Mouse (Mus musculus) limb, embryonic 14.5 days (tissue): ENCODE data around the gene Atp8b5. TPM values are rescaled to one million over a fixed set of nuclear protein-coding genes. Genes with fewer than 3 reads are reported as not detected.

Experiments used
- ATAC-seq: fragments of 200-750 bp; cut with Nextera tagmentation; 2 replicates; pipeline ENCODE4 v1.8.0; 2017; ENCODE audit warnings: low read depth, moderate number of reproducible peaks, moderate TSS enrichment; ENCODE audit not compliant: low FRiP score
- DNase-seq: peaks from one replicate; pipeline ENCODE4 v3.0.0-alpha.2; 2015; ENCODE audit warnings: low spot score
- H3K27ac ChIP-seq: fragments of 300-500 bp; sonication (generic); replicated peaks from 2 replicates; pipeline ENCODE4 v1.5.1; 2014; ENCODE audit warnings: low read depth, mild to moderate bottlenecking, low read length, moderate library complexity, mixed read lengths
- H3K27me3 ChIP-seq: fragments of 300-500 bp; sonication (generic); 2 replicates; pipeline ENCODE4 v1.6.1; 2014; ENCODE audit warnings: low read length, mixed read lengths; ENCODE audit not compliant: control insufficient read depth, insufficient read depth
- H3K36me3 ChIP-seq: fragments of 300-500 bp; sonication (generic); 2 replicates; pipeline ENCODE4 v1.6.1; 2014; ENCODE audit warnings: mild to moderate bottlenecking, low read length, moderate library complexity, mixed read lengths; ENCODE audit not compliant: control insufficient read depth, insufficient read depth
- H3K4me1 ChIP-seq: fragments of 300-500 bp; sonication (generic); 2 replicates; pipeline ENCODE4 v1.6.1; 2014; ENCODE audit warnings: antibody characterized with exemption, low read length, mixed read lengths; ENCODE audit not compliant: control insufficient read depth, insufficient read depth
- H3K4me2 ChIP-seq: fragments of 300-500 bp; sonication (generic); replicated peaks from 2 replicates; pipeline ENCODE4 v1.6.1; 2014; ENCODE audit warnings: low read depth, mild to moderate bottlenecking, low read length, moderate library complexity; ENCODE audit not compliant: severe bottlenecking
- H3K4me3 ChIP-seq: fragments of 300-500 bp; sonication (generic); replicated peaks from 2 replicates; pipeline ENCODE4 v1.5.1; 2014; ENCODE audit warnings: low read length
- H3K9ac ChIP-seq: fragments of 300-500 bp; sonication (generic); 2 replicates; pipeline ENCODE4 v1.6.1; 2014; ENCODE audit warnings: mild to moderate bottlenecking, low read depth, low read length, moderate library complexity; ENCODE audit not compliant: severe bottlenecking
- H3K9me3 ChIP-seq: fragments of 300-500 bp; sonication (generic); 2 replicates; pipeline ENCODE4 v1.6.1; 2016; ENCODE audit warnings: low read length; ENCODE audit not compliant: control insufficient read depth
- POLR2A ChIP-seq: fragments of 200-500 bp; IDR thresholded peaks from 2 replicates; pipeline ENCODE4 v1.8.0; 2012; ENCODE audit warnings: inconsistent platforms, mild to moderate bottlenecking, moderate library complexity, borderline replicate concordance; ENCODE audit not compliant: insufficient read depth, insufficient read length; ENCODE audit errors: extremely low read depth
- WGBS: fragments of 180-500 bp; shearing (Covaris S2); extraction: QIAGEN DNeasy Blood & Tissue Kit; methylation state at CpG from one replicate; pipeline ENCODE4 v1.1.7; 2014; 5-methylcytosine and 5-hydroxymethylcytosine counted together
- polyA plus RNA-seq, 2 experiments: library from polyadenylated mRNA; depleted of rRNA in 1 of 2; stranded (reverse) in 1 of 2; unstranded in 1 of 2; fragments of >200 nt; fragmentation: Nextera tagmentation in 1 of 2; extraction: Ambion mirVana in 1 of 2; gene quantifications; 2 replicates each; pipeline versions ENCODE4 v1.2.1 to v1.2.3; 2012 to 2014

Gene Atp8b5
- polyA plus RNA-seq, 2 experiments = 0.52 to 1.3 TPM

DNA sequence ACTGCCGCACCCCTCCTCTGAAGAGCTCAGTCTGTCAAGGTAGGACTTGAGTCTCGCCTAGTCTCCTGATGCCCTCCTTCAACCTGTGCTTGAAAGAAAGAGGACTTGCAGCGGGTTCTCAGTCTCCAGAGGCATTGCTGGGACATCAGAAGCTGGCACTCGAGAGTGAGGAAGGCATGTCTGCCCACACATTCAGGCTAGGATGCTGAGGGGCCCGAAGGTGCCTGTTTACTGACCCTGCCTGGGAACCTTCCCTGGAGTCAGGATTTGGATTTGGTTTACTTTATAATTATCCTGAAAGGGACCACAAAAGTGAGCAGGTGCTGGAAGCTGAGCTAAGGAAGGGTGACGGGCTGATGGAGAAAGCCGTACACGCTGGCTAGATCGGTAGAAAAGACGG, 134.5 kb downstream of the Atp8b5 start:
- H3K9me3 ChIP-seq = no peaks in the 10 kb centered on the region
- no peak overlapping the region for H3K9ac ChIP-seq
- no peak overlapping the region for H3K27ac ChIP-seq
- H3K4me2 ChIP-seq = no peak overlapping the region
- peaks cover 2% of the 10 kb centered on the region; the same call in 1 of the 2 replicates for H3K36me3 ChIP-seq
- ATAC-seq = no peak
- H3K4me3 ChIP-seq = no peak overlapping the region
- 79% methylated on average over 10 of the region's 10 CpGs for WGBS
- H3K27me3 ChIP-seq = no peaks in the 10 kb centered on the region
- TF ChIP-seq POLR2A = no peak
- DNase-seq = no peak
- H3K4me1 ChIP-seq = peaks cover 52% of the 10 kb centered on the region

DNA sequence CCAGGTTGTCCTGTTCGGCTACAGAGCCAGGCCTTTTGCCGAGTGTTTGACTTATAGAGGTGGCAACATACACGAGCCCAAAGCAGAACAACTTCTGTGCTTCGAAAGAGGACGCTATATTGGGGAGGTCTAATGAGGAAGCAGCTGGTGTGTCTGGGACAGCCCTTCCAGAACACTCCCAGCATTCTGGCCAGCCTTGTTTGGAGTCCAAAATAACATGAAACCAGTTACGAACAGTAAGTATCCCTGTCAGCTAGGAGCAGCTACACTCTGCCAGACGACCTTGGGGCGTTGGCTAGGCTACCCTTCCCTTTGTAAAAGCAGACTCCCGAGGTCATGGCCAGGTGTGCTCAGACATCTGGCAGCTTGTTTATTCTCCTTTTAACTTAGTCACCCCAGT, 135.3 kb downstream of the Atp8b5 start:
- DNase-seq = no peak
- 57% methylated on average over 9 of the region's 9 CpGs for WGBS
- no peak overlapping the region for H3K4me2 ChIP-seq
- peaks cover 52% of the 10 kb centered on the region for H3K4me1 ChIP-seq
- no peak for TF ChIP-seq POLR2A
- no peak overlapping the region for H3K9ac ChIP-seq
- peaks cover 2% of the 10 kb centered on the region; the same call in 1 of the 2 replicates for H3K36me3 ChIP-seq
- H3K27ac ChIP-seq = no peak overlapping the region
- no peaks in the 10 kb centered on the region for H3K27me3 ChIP-seq
- no peak overlapping the region for H3K4me3 ChIP-seq
- ATAC-seq = no peak
- H3K9me3 ChIP-seq = no peaks in the 10 kb centered on the region

DNA sequence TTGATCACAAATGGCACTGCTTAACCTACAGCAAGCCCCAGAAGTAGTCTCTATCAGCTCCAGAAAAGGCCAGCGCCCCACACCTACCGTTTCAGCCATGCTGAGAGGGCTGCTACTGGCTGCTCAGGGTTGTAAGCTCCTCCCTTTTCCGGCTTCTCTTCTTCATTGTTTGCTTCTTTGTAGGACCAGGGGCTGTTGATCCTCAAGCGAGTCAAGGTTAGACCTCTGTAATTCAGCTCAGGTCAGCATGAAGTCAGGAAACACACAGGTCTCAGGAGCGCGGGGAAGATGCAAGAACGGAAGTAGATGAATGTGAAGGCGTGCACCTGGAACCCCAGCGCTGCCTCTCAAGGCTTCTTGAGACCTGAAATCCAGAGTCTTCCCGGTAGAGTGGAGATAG, 137.7 kb downstream of the Atp8b5 start:
- no peak overlapping the region for H3K27ac ChIP-seq
- peaks cover 2% of the 10 kb centered on the region; the same call in 1 of the 2 replicates for H3K36me3 ChIP-seq
- no peak for DNase-seq
- H3K4me2 ChIP-seq = no peak overlapping the region
- no peaks in the 10 kb centered on the region for H3K27me3 ChIP-seq
- no peak for ATAC-seq
- WGBS = 88% methylated on average over 10 of the region's 10 CpGs
- no peak overlapping the region for H3K4me3 ChIP-seq
- no peak overlapping the region for H3K9ac ChIP-seq
- no peak for TF ChIP-seq POLR2A
- H3K4me1 ChIP-seq = peaks cover 40% of the 10 kb centered on the region
- H3K9me3 ChIP-seq = no peaks in the 10 kb centered on the region

DNA sequence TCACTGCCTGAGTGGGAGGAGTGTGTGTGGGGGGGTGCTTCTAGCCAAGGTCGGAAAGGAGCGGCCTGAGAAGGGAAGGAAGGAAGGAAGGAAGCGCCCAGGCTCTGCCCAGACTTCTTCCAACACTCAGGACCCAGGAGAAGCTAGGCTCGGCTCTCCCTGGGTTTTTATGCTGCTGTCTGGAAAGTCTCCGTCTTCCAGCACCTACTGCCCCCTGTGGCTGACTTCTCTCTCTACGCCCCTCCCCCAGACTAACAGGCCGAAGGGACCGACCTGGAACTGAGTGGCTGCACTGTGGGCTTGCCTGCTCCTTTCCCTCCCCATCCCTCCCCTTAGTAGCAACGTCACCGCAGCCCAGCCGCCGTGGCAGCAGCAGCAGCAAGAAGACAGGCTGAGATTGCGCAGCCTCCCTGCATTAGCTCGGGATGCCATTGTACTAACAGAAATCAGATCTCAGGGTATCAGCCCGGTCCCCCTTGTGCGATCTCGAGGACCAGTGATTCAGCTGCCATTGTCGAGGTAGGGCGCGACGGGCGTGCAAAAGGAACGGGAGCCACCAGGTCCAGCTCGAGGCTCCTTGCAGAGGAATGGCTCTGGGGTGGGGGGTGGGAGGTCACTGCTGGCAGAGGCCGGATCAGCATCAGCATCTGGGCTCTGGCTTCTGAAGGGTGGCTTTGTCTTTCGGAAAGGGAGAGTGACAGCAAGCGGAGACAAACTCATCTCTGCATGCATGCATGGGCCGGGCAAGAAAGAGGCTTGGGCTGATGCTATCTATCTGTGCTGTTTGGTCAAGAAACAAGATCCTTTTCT, 139.4 kb downstream of the Atp8b5 start:
- peak overlapping the region; percentile 66 for H3K27ac ChIP-seq
- DNase-seq (peak; percentile 93), ATAC-seq (peak; percentile 93)

DNA sequence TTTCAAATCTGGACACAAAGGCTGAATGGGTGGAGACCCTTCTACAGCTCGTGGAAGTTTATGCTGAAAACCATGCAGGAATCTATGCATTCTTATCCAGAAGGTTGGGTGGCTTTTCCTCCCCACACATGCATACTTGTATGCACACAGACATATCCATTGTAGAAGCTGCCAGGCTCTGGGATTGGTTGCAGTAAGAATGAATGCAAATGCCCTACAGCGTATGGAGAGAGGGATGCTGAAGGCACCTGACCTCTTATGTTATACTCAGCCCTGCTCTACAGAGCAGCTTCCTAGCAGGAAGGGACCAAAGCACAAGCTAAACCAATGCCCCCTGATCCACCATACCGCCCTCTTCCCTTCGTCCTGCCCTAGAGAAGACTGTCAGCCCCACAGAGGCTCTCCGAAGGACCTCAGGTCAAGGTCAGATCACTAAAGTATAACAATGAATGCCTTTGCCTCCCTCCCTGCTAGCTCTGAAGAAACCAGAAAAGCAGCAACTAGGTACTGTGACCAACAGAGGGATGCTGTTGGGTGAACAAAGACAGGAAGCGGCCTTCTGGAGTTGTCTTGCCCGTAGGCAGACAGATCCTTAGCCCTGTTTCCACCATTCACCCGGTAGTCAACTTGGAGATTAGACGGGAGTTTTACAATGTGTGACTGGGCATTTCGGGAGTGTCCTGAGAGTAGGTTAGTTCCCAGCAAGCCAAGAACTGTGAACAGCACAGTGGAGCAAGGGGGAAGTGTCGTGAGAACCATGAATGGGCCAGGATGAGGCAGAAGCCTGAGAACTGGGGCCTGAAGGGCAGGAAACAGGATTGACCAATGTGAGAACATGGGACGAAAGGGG, 140.3 kb downstream of the Atp8b5 start:
- H3K9ac ChIP-seq = peak overlapping the region; percentile 78
- DNase-seq (no peak), ATAC-seq (no peak)
- peak overlapping the region; percentile 56 for H3K4me3 ChIP-seq
- H3K4me1 ChIP-seq = peaks cover 21% of the 10 kb centered on the region
- peak overlapping the region; percentile 73 for H3K4me2 ChIP-seq
- 78% methylated on average over 12 of the region's 12 CpGs for WGBS
- TF ChIP-seq POLR2A = no peak
- no peaks in the 10 kb centered on the region for H3K9me3 ChIP-seq
- no peaks in the 10 kb centered on the region for H3K27me3 ChIP-seq
- peak overlapping the region; percentile 66 for H3K27ac ChIP-seq
- H3K36me3 ChIP-seq = peaks cover 2% of the 10 kb centered on the region; the same call in 1 of the 2 replicates

More for the DNA sequence above, 139.4 kb downstream of the Atp8b5 start:
- 4% methylated on average over 27 of the region's 28 CpGs for WGBS
- Histone ChIP-seq H3K9ac (peak overlapping the region; percentile 78), H3K9me3 (no peaks in the 10 kb centered on the region), H3K4me1 (peaks cover 26% of the 10 kb centered on the region), H3K4me3 (peak overlapping the region; percentile 56), H3K4me2 (peak overlapping the region; percentile 73), H3K27me3 (no peaks in the 10 kb centered on the region), H3K36me3 (peaks cover 2% of the 10 kb centered on the region; the same call in 1 of the 2 replicates)
- TF ChIP-seq POLR2A = 0 out of 2 replicates have a peak, but pooled peaks have one; percentile 42
